ENCODE assay signal across 8 mouse cellular contexts in the genomic region with DNA sequence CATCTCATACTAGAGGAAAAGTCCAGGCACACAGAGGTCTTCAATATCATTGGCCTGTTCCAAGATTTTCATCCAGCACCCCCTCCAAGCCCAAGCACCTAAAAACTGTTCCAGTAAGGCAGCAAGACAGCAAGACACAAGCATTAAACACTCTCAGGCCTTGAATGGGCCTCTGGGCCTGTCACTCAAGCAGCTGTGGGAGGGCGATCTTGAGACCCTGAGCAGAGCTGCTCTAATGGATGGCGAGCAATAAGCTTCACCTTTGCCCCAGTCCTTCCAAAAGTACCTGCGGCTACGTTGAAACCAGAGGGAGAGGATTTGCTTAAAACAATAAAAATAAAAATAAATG.
DNase-seq lines count a peak whose midpoint lies in the region; ATAC-seq lines count a peak whose summit lies in the region.

No protein-coding gene starts in this region.

- H3K27me3 ChIP-seq in kidney, embryonic 14.5 days (ENCODE audit: control insufficient read depth, insufficient read depth, low read length): no peaks in the 10 kb centered on the region
- no peaks in the 10 kb centered on the region for H3K27me3 ChIP-seq in forebrain, embryonic 12.5 days
- H3K27me3 ChIP-seq in liver, embryonic 13.5 days: no peaks in the 10 kb centered on the region

- peak overlapping the region; percentile 56 for H3K4me2 ChIP-seq in kidney, embryonic 14.5 days (replicated peaks; ENCODE audit: low read depth, low read length)
- peak overlapping the region; percentile 58 for H3K4me2 ChIP-seq in forebrain, embryonic 12.5 days
- peak overlapping the region; percentile 82 for H3K4me2 ChIP-seq in liver, embryonic 13.5 days

- H3K9ac ChIP-seq in kidney, embryonic 14.5 days (ENCODE audit: low read depth, low read length): peak overlapping the region; percentile 70
- peak overlapping the region; percentile 58 for H3K9ac ChIP-seq in forebrain, embryonic 12.5 days
- H3K9ac ChIP-seq in liver, embryonic 13.5 days: peak overlapping the region; percentile 80

- WGBS in kidney, embryonic 14.5 days: 0% methylated on average over 4 of the region's 4 CpGs
- WGBS in forebrain, embryonic 12.5 days: 0% methylated on average over 4 of the region's 4 CpGs
- under 1% methylated on average over 4 of the region's 4 CpGs for WGBS in liver, embryonic 13.5 days (ENCODE audit: insufficient replicate concordance)

- no peaks in the 10 kb centered on the region for H3K36me3 ChIP-seq in kidney, embryonic 14.5 days (ENCODE audit: control insufficient read depth, insufficient read depth, low read length)
- no peaks in the 10 kb centered on the region for H3K36me3 ChIP-seq in forebrain, embryonic 12.5 days (replicated peaks)
- H3K36me3 ChIP-seq in liver, embryonic 13.5 days: no peaks in the 10 kb centered on the region

- H3K27ac ChIP-seq in kidney, embryonic 14.5 days (ENCODE audit: low read depth, low read length): peak overlapping the region; percentile 80
- peak overlapping the region; percentile 90 for H3K27ac ChIP-seq in forebrain, embryonic 12.5 days
- peak overlapping the region; percentile 80 for H3K27ac ChIP-seq in liver, embryonic 13.5 days

- H3K4me3 ChIP-seq in kidney, embryonic 14.5 days (ENCODE audit: low read length): peak overlapping the region; percentile 45
- peak overlapping the region; percentile 49 for H3K4me3 ChIP-seq in forebrain, embryonic 12.5 days (replicated peaks)
- H3K4me3 ChIP-seq in liver, embryonic 13.5 days (replicated peaks): peak overlapping the region; percentile 80

- DNase-seq in kidney, postnatal 14 days: no peak
- peak; percentile 79 for DNase-seq in MN1 (ENCODE audit: low spot score)
- no peak for DNase-seq in liver, embryonic 13.5 days
- DNase-seq in urinary bladder, postnatal 4 days (ENCODE audit: low spot score in 2 of 2): no peak
- DNase-seq in left cerebral cortex, adult 9 months (ENCODE audit: low spot score in 2 of 2): no peak
- DNase-seq in thymus, postnatal 25 days: no peak

- ATAC-seq in kidney, embryonic 14.5 days (ENCODE audit: low FRiP score, low TSS enrichment): peak; percentile 76
- peak; percentile 71 for ATAC-seq in forebrain, embryonic 12.5 days (ENCODE audit: low FRiP score)
- ATAC-seq in liver, embryonic 13.5 days (ENCODE audit: low read depth): peak; percentile 54

- H3K9me3 ChIP-seq in kidney, embryonic 14.5 days (ENCODE audit: control insufficient read depth, low read length): no peaks in the 10 kb centered on the region
- H3K9me3 ChIP-seq in forebrain, embryonic 12.5 days: no peaks in the 10 kb centered on the region
- no peaks in the 10 kb centered on the region for H3K9me3 ChIP-seq in liver, embryonic 13.5 days (replicated peaks)

- H3K4me1 ChIP-seq in kidney, embryonic 14.5 days (ENCODE audit: control insufficient read depth, insufficient read depth, low read length): no peaks in the 10 kb centered on the region
- H3K4me1 ChIP-seq in forebrain, embryonic 12.5 days: peaks cover 11% of the 10 kb centered on the region
- H3K4me1 ChIP-seq in liver, embryonic 13.5 days (replicated peaks): peaks cover 16% of the 10 kb centered on the region
